Mouse (Mus musculus) hindbrain, embryonic 10.5 days (tissue): Measurements from ENCODE around the gene Tssk2. TPM values are rescaled to one million over a fixed set of nuclear protein-coding genes. Genes with fewer than 3 reads are reported as not detected.

Experiments
- DNase-seq: peaks from one replicate; pipeline ENCODE4 v3.0.0-alpha.2; 2017; ENCODE audit warnings: low spot score
- H3K27ac ChIP-seq: fragments of 300-500 bp; sonication (generic); 2 replicates; pipeline ENCODE4 v1.5.1; 2016; ENCODE audit warnings: mild to moderate bottlenecking, moderate library complexity
- H3K27me3 ChIP-seq: fragments of 300-500 bp; sonication (generic); 2 replicates; pipeline ENCODE4 v1.6.1; 2016; ENCODE audit warnings: mild to moderate bottlenecking; ENCODE audit not compliant: poor library complexity, insufficient read depth, severe bottlenecking
- H3K36me3 ChIP-seq: fragments of 300-500 bp; sonication (generic); 2 replicates; pipeline ENCODE4 v1.6.1; 2016; ENCODE audit warnings: mild to moderate bottlenecking, moderate library complexity
- H3K4me1 ChIP-seq: fragments of 300-500 bp; sonication (generic); replicated peaks from 2 replicates; pipeline ENCODE4 v1.6.1; 2016; ENCODE audit warnings: mild to moderate bottlenecking
- H3K4me3 ChIP-seq: fragments of 300-500 bp; sonication (generic); 2 replicates; pipeline ENCODE4 v1.5.1; 2016; ENCODE audit warnings: mild to moderate bottlenecking, moderate library complexity
- H3K9me3 ChIP-seq: fragments of 300-500 bp; sonication (generic); 2 replicates; pipeline ENCODE4 v1.6.1; 2016; ENCODE audit warnings: mild to moderate bottlenecking, moderate library complexity
- WGBS: fragments of 180-500 bp; shearing (Covaris S2); methylation state at CpG from one replicate; pipeline ENCODE4 v1.1.7; 2016; 5-methylcytosine and 5-hydroxymethylcytosine counted together
- polyA plus RNA-seq: library from polyadenylated mRNA; unstranded; fragments of >200 nt; fragmentation: Nextera tagmentation; extraction: Ambion mirVana; gene quantifications from 2 replicates; pipeline ENCODE4 v1.2.1, GENCODE M21; 2016

The Tssk2 gene
- polyA plus RNA-seq = not detected in 2 replicates

GRCm38 (mm10) chr16:17898462-17898861, at the start of gene Tssk2, which contains the start of gene Dgcr2:
Gene Tssk2 (plus strand): TSS chr16:17898637.
Gene Dgcr2 (minus strand): TSS chr16:17898562.
- Histone ChIP-seq H3K4me1 (no peaks in the 10 kb centered on the region), H3K27ac (no peak within 1 kb of the TSS), H3K9me3 (no peaks in the 10 kb centered on the region), H3K36me3 (peaks cover 59% of the 10 kb centered on the region), H3K4me3 (no peak within 1 kb of the TSS), H3K27me3 (no peaks in the 10 kb centered on the region)
- no peak for DNase-seq
- 92% methylated on average over 14 of the region's 14 CpGs for WGBS

DNA sequence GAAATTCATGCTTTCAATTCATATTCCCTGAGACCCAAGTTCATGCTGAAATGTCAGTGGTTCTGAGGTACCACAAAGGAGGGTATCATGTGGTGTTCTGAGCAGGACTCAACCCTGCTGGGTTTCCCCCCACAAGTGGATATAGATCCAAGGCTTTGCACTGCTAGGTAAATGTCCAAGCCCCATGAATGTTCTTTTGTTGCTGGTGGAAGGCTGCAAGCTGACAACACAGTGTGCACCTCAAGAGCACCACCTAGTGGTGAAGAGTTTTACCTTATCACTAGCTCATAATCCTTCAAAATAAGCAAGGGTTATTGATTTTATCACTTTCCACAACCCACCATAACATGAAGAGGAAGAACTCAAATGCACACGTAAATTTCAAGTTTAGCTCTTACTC, 49.5 kb upstream of the Tssk2 start:
- Histone ChIP-seq H3K4me1 (no peaks in the 10 kb centered on the region), H3K27me3 (no peaks in the 10 kb centered on the region), H3K9me3 (no peaks in the 10 kb centered on the region), H3K27ac (no peak overlapping the region), H3K36me3 (peaks cover 96% of the 10 kb centered on the region), H3K4me3 (no peak overlapping the region)
- no peak for DNase-seq
- 38% methylated on average over 1 of the region's 1 CpGs for WGBS

DNA sequence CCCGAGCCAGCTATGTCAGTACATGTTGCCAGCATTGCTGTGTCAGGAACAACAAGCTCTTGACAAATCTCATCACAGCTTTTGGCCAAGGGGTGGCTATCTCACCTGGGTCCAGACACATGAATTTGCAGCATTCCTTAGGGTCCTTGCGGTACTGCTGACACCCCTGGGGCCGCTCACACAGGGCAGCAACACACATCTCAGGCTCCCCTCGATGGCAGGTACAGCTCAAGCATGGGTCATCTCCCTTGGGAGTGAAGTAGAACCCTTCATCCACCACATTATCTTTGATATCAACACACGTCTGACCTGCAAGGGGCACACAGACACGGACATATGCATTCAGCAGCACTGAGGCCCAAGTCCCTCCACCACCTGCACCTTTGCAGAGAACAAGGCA, 49.0 kb upstream of the Tssk2 start:
- H3K4me1 ChIP-seq = no peaks in the 10 kb centered on the region
- H3K9me3 ChIP-seq = no peaks in the 10 kb centered on the region
- peaks cover 96% of the 10 kb centered on the region for H3K36me3 ChIP-seq
- no peak overlapping the region for H3K27ac ChIP-seq
- no peaks in the 10 kb centered on the region for H3K27me3 ChIP-seq
- H3K4me3 ChIP-seq = no peak overlapping the region
- no peak for DNase-seq
- WGBS = 90% methylated on average over 6 of the region's 6 CpGs

DNA sequence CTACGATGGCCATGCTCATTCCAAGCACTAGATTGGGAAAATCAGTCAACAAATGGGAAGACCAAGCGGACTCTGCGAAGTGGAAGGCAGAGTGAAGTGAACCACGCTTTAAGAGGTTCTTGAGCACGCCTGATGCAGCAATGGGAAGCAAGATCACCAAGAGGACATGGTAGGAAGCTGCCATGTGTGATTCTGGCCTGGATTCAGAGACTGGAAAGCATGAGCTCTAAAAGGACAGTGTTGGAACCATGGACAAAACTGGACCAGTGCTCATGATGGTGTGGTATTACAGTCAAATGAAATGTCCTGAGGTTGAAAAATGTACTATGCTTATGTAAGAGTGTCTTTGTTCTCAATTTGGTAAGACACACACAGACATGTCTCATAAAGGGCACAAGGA, 47.1 kb upstream of the Tssk2 start:
- H3K36me3 ChIP-seq = peaks cover 94% of the 10 kb centered on the region
- no peak overlapping the region for H3K27ac ChIP-seq
- H3K27me3 ChIP-seq = no peaks in the 10 kb centered on the region
- H3K9me3 ChIP-seq = no peaks in the 10 kb centered on the region
- H3K4me1 ChIP-seq = no peaks in the 10 kb centered on the region
- WGBS = 98% methylated on average over 5 of the region's 5 CpGs
- H3K4me3 ChIP-seq = no peak overlapping the region
- no peak for DNase-seq

DNA sequence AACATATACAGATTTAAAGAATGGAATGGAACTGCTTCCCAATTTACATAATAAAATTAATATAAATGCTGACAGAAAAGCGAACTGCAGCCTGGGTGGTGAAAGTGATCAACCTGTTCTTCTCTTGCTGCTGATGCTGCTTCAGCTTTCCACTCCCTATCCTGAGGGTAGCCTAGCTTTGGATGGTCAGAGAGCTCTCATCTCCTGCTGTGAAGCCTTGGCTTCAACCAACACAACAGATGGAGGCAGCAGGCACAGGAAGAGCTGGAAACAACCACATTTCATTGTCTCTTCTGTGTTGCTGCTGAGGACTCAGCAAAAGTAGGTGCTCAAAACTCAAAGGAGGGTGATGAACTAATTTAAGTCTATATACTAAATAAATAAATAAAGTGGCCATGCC, 46.6 kb upstream of the Tssk2 start:
- no peaks in the 10 kb centered on the region for H3K9me3 ChIP-seq
- WGBS = 96% methylated on average over 1 of the region's 1 CpGs
- H3K4me3 ChIP-seq = no peak overlapping the region
- H3K36me3 ChIP-seq = peaks cover 94% of the 10 kb centered on the region
- DNase-seq = no peak
- H3K4me1 ChIP-seq = no peaks in the 10 kb centered on the region
- no peak overlapping the region for H3K27ac ChIP-seq
- H3K27me3 ChIP-seq = no peaks in the 10 kb centered on the region

DNA sequence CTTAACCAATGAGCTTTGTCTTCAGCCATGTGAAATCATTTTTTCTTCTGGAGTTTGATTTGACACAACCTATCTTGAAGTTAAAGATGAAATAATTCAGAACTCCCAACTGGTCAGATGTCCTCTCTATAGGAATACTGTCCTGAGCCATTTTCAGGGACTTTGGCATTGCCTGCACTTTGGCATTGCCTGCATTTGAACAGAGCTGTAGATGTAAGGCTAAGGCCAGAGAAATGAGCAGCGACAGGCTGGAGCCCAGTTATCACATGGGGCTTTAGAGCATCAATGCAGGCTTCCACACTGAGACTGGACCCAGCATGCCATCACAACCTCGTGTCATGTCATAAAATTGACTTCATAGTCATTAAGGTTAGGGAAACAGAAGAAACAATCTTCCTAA, 45.2 kb upstream of the Tssk2 start:
- no peaks in the 10 kb centered on the region for H3K27me3 ChIP-seq
- H3K27ac ChIP-seq = no peak overlapping the region
- H3K4me1 ChIP-seq = no peaks in the 10 kb centered on the region
- no peak for DNase-seq
- no peak overlapping the region for H3K4me3 ChIP-seq
- H3K9me3 ChIP-seq = no peaks in the 10 kb centered on the region
- WGBS = 94% methylated on average over 2 of the region's 2 CpGs
- H3K36me3 ChIP-seq = peaks cover 94% of the 10 kb centered on the region

DNA sequence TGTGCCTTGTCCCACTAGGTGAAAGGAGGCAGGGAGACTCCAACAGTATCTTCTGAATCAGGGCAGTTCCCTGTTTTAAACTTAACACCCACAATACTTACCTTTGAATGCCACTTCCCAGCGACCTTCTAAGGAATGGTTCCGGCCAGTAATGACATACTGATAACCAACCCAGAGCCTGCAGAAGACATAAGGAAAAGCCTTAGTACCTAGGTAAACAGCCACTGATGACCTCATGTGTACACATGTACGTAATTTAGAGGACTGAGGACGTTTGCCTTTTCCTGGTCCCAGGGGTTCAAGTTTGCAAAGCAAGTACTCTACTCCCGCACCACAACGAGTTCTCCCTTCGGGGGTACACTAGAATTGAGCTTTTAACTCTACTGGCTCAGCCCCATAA, 41.3 kb upstream of the Tssk2 start:
- WGBS = 90% methylated on average over 7 of the region's 7 CpGs
- H3K36me3 ChIP-seq = peaks cover 89% of the 10 kb centered on the region
- DNase-seq = no peak

DNA sequence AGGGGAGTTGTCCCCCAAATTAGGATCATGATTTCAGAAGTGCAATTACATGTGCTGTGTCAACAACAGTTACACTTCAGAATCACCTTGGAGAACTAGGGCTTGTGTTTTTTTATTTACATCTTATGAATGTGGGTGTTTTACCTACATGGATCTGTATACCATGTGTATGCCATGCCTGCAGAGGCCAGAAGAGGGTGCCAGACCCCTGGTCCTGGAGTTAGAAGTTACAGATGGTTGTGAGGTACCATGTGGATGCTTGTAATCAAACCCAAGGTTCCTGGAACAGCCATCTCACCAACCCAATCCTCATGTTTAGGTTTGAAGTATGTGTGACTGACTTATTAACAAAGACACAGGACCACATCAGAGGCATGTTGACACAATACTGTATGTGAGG, 39.8 kb upstream of the Tssk2 start:
- Histone ChIP-seq H3K4me3 (no peak overlapping the region), H3K27ac (no peak overlapping the region), H3K27me3 (no peaks in the 10 kb centered on the region), H3K36me3 (peaks cover 84% of the 10 kb centered on the region), H3K9me3 (no peaks in the 10 kb centered on the region), H3K4me1 (no peaks in the 10 kb centered on the region)
- no peak for DNase-seq

More for the DNA sequence above, 41.3 kb upstream of the Tssk2 start:
- no peaks in the 10 kb centered on the region for H3K4me1 ChIP-seq
- H3K4me3 ChIP-seq = no peak overlapping the region
- H3K27me3 ChIP-seq = no peaks in the 10 kb centered on the region
- no peaks in the 10 kb centered on the region for H3K9me3 ChIP-seq
- H3K27ac ChIP-seq = no peak overlapping the region

DNA sequence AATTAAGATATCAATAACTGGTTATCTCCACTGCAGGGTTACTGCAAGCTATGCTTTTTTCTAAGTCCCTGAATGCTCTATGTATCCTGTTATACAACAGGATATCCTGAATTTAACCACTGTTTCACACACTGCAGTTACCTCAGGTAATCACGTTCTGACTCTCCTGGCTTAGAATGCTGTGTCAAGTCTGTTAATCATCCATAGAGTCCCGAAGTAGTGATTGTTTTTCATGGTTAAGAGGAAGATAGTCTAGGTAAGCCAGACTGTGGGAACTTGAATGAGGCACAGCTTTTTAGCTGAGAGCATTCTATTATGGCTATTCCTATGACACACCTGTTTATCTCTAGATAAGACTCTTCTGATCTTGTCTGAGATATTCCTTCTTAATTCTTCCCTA, 33.1 kb upstream of the Tssk2 start:
- no peaks in the 10 kb centered on the region for H3K4me1 ChIP-seq
- no peaks in the 10 kb centered on the region for H3K27me3 ChIP-seq
- H3K36me3 ChIP-seq = peaks cover 79% of the 10 kb centered on the region
- no peak overlapping the region for H3K4me3 ChIP-seq
- H3K9me3 ChIP-seq = no peaks in the 10 kb centered on the region
- WGBS = 86% methylated on average over 2 of the region's 2 CpGs
- no peak overlapping the region for H3K27ac ChIP-seq
- DNase-seq = no peak

DNA sequence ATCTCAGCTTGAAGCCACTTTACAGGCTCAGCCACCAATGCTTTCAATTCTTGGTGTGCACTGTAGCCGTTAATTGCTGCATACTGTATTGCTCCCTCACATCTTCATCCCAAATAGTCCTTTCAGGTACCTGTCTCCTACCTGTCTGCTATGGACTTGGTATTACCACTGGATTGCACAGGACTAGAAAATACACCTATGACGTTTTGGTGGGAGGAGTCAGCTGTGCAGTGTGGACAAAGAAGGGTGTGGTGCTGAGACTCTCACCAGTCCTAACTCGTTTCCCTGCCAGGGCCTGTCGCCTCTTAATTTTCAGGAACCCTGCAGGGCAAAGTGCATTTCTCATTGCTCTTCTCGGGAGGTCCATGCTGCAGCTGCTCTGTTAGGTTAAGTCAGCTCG, 32.7 kb upstream of the Tssk2 start:
- Histone ChIP-seq H3K4me3 (no peak overlapping the region), H3K27ac (no peak overlapping the region), H3K36me3 (peaks cover 79% of the 10 kb centered on the region), H3K27me3 (no peaks in the 10 kb centered on the region), H3K4me1 (no peaks in the 10 kb centered on the region), H3K9me3 (no peaks in the 10 kb centered on the region)
- no peak for DNase-seq
- 74% methylated on average over 6 of the region's 6 CpGs for WGBS

GRCm38 (mm10) chr16:17871248-17871647, 27.2 kb upstream of the Tssk2 start:
- H3K4me1 ChIP-seq = 0 out of 2 replicates have a peak, but pooled peaks cover 4% of the 10 kb centered on the region
- H3K36me3 ChIP-seq = peaks cover 78% of the 10 kb centered on the region
- WGBS = 89% methylated on average over 5 of the region's 5 CpGs
- H3K27me3 ChIP-seq = no peaks in the 10 kb centered on the region
- no peak for DNase-seq
- no peak overlapping the region for H3K4me3 ChIP-seq
- H3K9me3 ChIP-seq = no peaks in the 10 kb centered on the region
- H3K27ac ChIP-seq = no peak overlapping the region

DNA sequence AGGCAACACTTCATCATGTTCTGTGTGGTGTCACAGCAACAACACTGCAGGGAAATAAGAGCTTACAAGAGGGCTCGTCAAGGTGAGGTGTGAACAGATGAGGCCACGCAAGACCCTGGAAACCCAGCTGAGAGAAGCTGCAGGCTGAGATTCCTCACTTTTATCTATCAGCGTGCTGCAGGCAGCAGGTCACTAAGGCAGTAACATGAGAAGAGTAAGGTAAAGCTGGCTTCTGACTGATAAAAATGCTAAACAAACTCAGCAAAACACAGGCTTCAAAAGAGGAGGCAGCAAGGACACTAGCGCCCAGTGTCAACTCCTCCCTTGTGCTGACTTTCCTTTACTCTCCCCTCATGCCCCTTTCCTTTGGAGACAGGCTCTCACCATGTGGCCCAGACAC, 25.4 kb upstream of the Tssk2 start:
- no peak for DNase-seq
- WGBS = 58% methylated on average over 4 of the region's 4 CpGs
- Histone ChIP-seq H3K36me3 (peaks cover 77% of the 10 kb centered on the region), H3K4me3 (no peak overlapping the region), H3K4me1 (0 out of 2 replicates have a peak, but pooled peaks cover 4% of the 10 kb centered on the region), H3K9me3 (no peaks in the 10 kb centered on the region), H3K27ac (no peak overlapping the region), H3K27me3 (no peaks in the 10 kb centered on the region)

DNA sequence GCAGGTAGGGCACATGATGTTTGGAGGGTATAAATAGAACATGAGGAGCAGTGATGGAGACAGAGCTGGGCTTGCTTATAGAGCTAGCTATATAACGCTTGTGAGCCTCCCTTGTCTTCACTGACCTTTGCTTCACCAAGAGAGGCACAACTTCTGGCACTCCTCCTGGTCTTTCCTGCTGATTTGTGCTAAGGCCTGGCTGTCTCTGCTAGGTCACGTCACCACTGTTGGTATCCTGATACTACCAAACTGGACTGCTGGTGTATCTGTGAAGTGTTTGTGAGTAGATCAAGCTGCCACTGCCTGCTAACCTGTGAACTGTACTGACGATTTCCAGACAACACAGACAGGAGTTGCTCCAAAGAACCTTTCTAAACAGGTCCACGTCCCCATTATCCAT, 23.3 kb upstream of the Tssk2 start:
- Histone ChIP-seq H3K27me3 (no peaks in the 10 kb centered on the region), H3K36me3 (peaks cover 76% of the 10 kb centered on the region), H3K4me3 (no peak overlapping the region), H3K4me1 (0 out of 2 replicates have a peak, but pooled peaks cover 4% of the 10 kb centered on the region), H3K27ac (no peak overlapping the region), H3K9me3 (peaks cover 2% of the 10 kb centered on the region; the same call in 1 of the 2 replicates)
- WGBS = 89% methylated on average over 4 of the region's 4 CpGs
- no peak for DNase-seq

GRCm38 (mm10) chr16:17876096-17876495, 22.3 kb upstream of the Tssk2 start:
- Histone ChIP-seq H3K27me3 (no peaks in the 10 kb centered on the region), H3K9me3 (peaks cover 2% of the 10 kb centered on the region; the same call in 1 of the 2 replicates), H3K4me3 (no peak overlapping the region), H3K4me1 (0 out of 2 replicates have a peak, but pooled peaks cover 4% of the 10 kb centered on the region), H3K36me3 (peaks cover 67% of the 10 kb centered on the region), H3K27ac (no peak overlapping the region)
- 90% methylated on average over 1 of the region's 1 CpGs for WGBS
- DNase-seq = no peak
